Mouse (Mus musculus) stomach, postnatal 0 days (tissue): Measurements from ENCODE around the gene Zfp46. TPM values are rescaled to one million over a fixed set of nuclear protein-coding genes. Genes with fewer than 3 reads are reported as not detected.
A peak's percentile ranks its signal among the peaks of the same experiment; 100 is the strongest.

Experiments used
- ATAC-seq: fragments of 200-750 bp; cut with Nextera tagmentation; 2 replicates; pipeline ENCODE4 v1.8.0; 2017; ENCODE audit not compliant: low FRiP score, low TSS enrichment
- DNase-seq: peaks from one replicate; pipeline ENCODE4 v3.0.0-alpha.2; 2016; ENCODE audit warnings: low spot score
- H3K27ac ChIP-seq: fragments of 300-500 bp; sonication (generic); replicated peaks from 2 replicates; pipeline ENCODE4 v1.5.1; 2014; ENCODE audit warnings: mild to moderate bottlenecking, control low read depth
- H3K27me3 ChIP-seq: fragments of 300-500 bp; sonication (generic); 2 replicates; pipeline ENCODE4 v1.6.1; 2014; ENCODE audit warnings: low read length; ENCODE audit not compliant: control insufficient read depth, insufficient read depth
- H3K36me3 ChIP-seq: fragments of 300-500 bp; sonication (generic); 2 replicates; pipeline ENCODE4 v1.6.1; 2014; ENCODE audit warnings: low read length, mixed read lengths; ENCODE audit not compliant: control insufficient read depth, insufficient read depth
- H3K4me1 ChIP-seq: fragments of 300-500 bp; sonication (generic); replicated peaks from 2 replicates; pipeline ENCODE4 v1.6.1; 2014; ENCODE audit warnings: antibody characterized with exemption; ENCODE audit not compliant: control insufficient read depth, insufficient read depth
- H3K4me2 ChIP-seq: fragments of 300-500 bp; sonication (generic); replicated peaks from 2 replicates; pipeline ENCODE4 v1.6.1; 2014; ENCODE audit warnings: low read depth, mild to moderate bottlenecking, control low read depth, moderate library complexity
- H3K4me3 ChIP-seq: fragments of 300-500 bp; sonication (generic); 2 replicates; pipeline ENCODE4 v1.5.1; 2014; ENCODE audit warnings: low read depth, low read length, control low read depth
- H3K9ac ChIP-seq: fragments of 300-500 bp; sonication (generic); 2 replicates; pipeline ENCODE4 v1.6.1; 2014; ENCODE audit warnings: mild to moderate bottlenecking, low read length, control low read depth, mixed read lengths
- H3K9me3 ChIP-seq: fragments of 300-500 bp; sonication (generic); 2 replicates; pipeline ENCODE4 v1.6.1; 2016; ENCODE audit warnings: low read length; ENCODE audit not compliant: control insufficient read depth
- CTCF ChIP-seq: IDR thresholded peaks from 2 replicates; pipeline ENCODE4 v1.5.1; 2016; ENCODE audit warnings: antibody characterized with exemption, low read depth, mild to moderate bottlenecking, moderate library complexity
- EP300 ChIP-seq: optimal IDR thresholded peaks from 2 replicates; pipeline ENCODE3; 2016; ENCODE audit warnings: antibody characterized with exemption
- WGBS: fragments of 180-500 bp; shearing (Covaris S2); extraction: QIAGEN DNeasy Blood & Tissue Kit; methylation state at CpG from one replicate; pipeline ENCODE4 v1.1.7; 2014; 5-methylcytosine and 5-hydroxymethylcytosine counted together
- polyA plus RNA-seq: library from polyadenylated mRNA; unstranded; fragments of >200 nt; fragmentation: Nextera tagmentation; extraction: Ambion mirVana; gene quantifications from 2 replicates; pipeline ENCODE4 v1.2.1, GENCODE M21; 2015

The Zfp46 gene
- polyA plus RNA-seq, 1 experiment from 2014 or later = 8.8 TPM

DNA sequence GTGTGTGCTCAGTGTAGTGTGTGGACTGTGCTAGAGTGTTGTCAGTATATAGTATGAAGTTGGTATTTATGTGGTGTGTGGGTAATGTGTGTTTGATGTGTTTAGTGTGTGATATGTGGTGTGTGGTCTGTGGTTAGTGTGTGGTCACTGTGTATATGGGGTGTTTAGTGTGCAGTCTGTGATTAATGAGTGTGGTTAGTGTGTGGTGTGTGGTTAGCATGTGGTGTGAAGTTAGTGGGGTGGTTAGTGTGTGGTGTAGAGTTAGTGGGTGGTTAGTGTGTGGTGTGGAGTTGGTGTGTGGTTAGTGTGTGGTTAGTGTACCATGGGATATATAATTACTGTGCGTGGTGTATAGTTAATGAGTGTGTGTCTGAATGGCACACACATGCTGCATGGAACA, 15.6 kb upstream of the Zfp46 start:
- Histone ChIP-seq H3K27me3 (no peaks in the 10 kb centered on the region), H3K9me3 (0 out of 2 replicates have a peak, but pooled peaks cover 10% of the 10 kb centered on the region), H3K4me2 (no peak overlapping the region), H3K9ac (no peak overlapping the region), H3K27ac (no peak overlapping the region), H3K36me3 (peaks cover 4% of the 10 kb centered on the region; the same call in 1 of the 2 replicates), H3K4me3 (no peak overlapping the region), H3K4me1 (no peaks in the 10 kb centered on the region)
- no peak for DNase-seq
- 88% methylated on average over 1 of the region's 1 CpGs for WGBS
- ATAC-seq = no peak
- TF ChIP-seq CTCF (no peak), EP300 (no peak)

DNA sequence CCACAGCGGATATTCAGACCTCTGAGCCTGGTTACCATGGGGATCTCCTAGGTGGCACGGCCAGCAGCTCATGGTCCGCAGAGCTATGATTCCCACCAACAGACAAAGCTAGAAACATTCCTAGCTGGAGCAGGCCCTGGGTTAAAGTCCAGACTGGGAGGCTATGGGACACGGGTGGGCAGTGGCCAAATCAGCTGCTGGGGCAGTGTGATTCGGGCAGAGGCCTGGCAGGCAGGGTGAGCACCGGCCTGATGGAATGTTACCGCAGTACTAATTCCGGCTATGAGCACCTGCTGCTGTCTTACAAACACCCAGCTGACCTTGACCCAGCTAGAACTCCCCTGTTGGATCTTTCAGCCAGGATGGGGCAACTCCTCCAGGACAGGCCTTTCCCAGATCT, 13.8 kb upstream of the Zfp46 start:
- no peak overlapping the region for H3K4me2 ChIP-seq
- no peaks in the 10 kb centered on the region for H3K27me3 ChIP-seq
- no peak overlapping the region for H3K9ac ChIP-seq
- 0 out of 2 replicates have a peak, but pooled peaks cover 10% of the 10 kb centered on the region for H3K9me3 ChIP-seq
- 83% methylated on average over 8 of the region's 8 CpGs for WGBS
- DNase-seq (no peak), ATAC-seq (no peak)
- no peaks in the 10 kb centered on the region for H3K4me1 ChIP-seq
- H3K27ac ChIP-seq = no peak overlapping the region
- no peak overlapping the region for H3K4me3 ChIP-seq
- peaks cover 4% of the 10 kb centered on the region; the same call in 1 of the 2 replicates for H3K36me3 ChIP-seq
- no peak for TF ChIP-seq CTCF
- TF ChIP-seq EP300 = no peak

DNA sequence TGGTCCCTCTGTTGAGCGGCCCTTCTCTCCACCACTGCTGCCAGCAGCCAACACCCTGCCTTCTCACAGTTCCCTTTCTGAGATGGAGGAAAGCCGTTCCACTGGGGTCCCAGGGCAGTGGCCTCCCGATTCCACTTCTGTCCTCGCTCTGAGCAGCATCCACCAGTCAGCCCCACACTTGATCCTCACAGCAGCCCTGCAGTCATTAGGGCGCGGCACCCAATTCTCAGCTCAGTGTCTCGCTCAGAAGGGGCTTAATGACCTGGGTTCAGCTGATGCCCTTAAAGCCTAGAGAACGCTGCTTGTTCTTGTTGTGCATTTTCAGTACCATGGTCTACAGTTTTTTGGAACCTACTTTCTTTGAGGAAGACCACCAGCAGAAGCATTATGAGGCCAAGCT, 3.4 kb upstream of the Zfp46 start:
- Histone ChIP-seq H3K27ac (no peak overlapping the region), H3K4me1 (no peaks in the 10 kb centered on the region; the same call in none of the 2 replicates), H3K27me3 (no peaks in the 10 kb centered on the region), H3K9ac (no peak overlapping the region), H3K4me2 (no peak overlapping the region), H3K4me3 (no peak overlapping the region), H3K9me3 (no peaks in the 10 kb centered on the region), H3K36me3 (no peaks in the 10 kb centered on the region)
- no peak for ATAC-seq
- TF ChIP-seq EP300 (no peak), CTCF (no peak)
- no peak for DNase-seq
- WGBS = 80% methylated on average over 8 of the region's 8 CpGs

DNA sequence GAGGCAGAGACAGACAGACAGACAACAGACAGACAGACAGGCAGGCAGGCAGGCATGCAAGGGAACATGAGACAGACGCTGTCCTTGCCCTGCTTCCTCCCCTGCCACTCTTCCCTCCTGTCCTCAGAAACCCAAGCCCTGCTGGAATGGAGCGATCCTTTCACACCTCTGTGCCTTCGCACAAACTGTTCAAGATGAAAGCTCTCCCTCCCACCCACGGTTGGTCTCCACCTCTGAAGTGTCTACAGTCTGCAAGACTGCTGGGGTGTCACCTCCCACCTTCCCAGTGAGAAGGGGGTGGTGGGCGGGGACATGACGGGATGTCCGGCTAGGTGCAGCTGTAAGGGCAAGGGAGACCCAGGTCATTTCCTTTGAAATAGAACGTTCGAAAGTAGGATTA, 2.9 kb upstream of the Zfp46 start:
- Histone ChIP-seq H3K9ac (no peak overlapping the region), H3K9me3 (no peaks in the 10 kb centered on the region), H3K4me3 (no peak overlapping the region), H3K27ac (peak overlapping the region; percentile 24; the same call in 1 of the 2 replicates), H3K27me3 (no peaks in the 10 kb centered on the region), H3K4me1 (no peaks in the 10 kb centered on the region; the same call in none of the 2 replicates), H3K36me3 (no peaks in the 10 kb centered on the region), H3K4me2 (no peak overlapping the region)
- 61% methylated on average over 9 of the region's 9 CpGs for WGBS
- DNase-seq (no peak), ATAC-seq (no peak)
- TF ChIP-seq CTCF = no peak
- no peak for TF ChIP-seq EP300

DNA sequence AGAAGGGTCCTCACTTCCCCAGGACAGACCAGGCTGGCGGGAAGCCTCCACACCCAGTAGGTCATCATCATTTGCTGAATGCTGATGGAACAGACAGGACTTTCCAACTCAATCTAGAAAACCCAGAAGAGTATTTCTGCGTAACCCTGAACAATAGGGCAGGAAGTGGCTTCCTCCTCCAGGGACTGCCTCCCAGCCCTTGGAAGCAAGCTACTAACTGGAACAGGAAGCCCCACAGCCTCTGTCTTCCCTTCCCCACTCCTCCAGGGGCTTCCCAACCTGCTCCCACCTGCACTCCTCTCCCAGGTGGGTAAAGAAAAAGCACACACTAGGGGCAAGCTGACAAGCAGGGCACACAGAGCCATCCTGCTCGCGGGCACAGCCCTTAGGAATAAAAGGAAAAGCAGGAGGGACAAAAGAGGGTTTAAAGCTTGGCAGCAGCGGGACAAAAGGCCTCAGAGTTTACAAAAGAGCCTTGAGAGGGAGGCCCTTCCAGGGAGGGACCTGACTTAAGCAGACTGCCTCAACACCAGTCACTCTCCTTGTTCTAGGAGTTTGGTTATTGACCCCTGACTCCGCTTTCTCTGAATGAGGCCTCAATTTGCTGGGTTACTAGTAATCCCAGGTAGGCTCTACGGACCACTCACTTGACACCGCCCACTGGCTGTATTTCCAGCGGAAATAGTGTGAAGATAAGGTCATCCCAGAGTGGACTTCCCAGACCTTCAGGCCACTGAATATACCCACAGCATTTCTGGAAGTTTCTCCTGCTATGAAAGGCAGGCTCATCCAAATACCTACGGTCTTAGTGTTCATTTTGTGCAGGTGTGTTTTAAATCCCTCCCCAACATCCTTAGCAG, 1.6 kb upstream of the Zfp46 start:
- Histone ChIP-seq H3K27ac (peak overlapping the region; percentile 95), H3K4me3 (no peak overlapping the region), H3K9me3 (no peaks in the 10 kb centered on the region), H3K4me2 (0 out of 2 replicates have a peak overlapping the region, but pooled peaks have one; percentile 2), H3K9ac (peak overlapping the region; percentile 55), H3K36me3 (0 out of 2 replicates have a peak, but pooled peaks cover 5% of the 10 kb centered on the region), H3K27me3 (no peaks in the 10 kb centered on the region), H3K4me1 (peaks cover 2% of the 10 kb centered on the region)
- 27% methylated on average over 10 of the region's 10 CpGs for WGBS
- TF ChIP-seq CTCF = no peak
- no peak for TF ChIP-seq EP300
- no peak for ATAC-seq
- peak; percentile 40 for DNase-seq

DNA sequence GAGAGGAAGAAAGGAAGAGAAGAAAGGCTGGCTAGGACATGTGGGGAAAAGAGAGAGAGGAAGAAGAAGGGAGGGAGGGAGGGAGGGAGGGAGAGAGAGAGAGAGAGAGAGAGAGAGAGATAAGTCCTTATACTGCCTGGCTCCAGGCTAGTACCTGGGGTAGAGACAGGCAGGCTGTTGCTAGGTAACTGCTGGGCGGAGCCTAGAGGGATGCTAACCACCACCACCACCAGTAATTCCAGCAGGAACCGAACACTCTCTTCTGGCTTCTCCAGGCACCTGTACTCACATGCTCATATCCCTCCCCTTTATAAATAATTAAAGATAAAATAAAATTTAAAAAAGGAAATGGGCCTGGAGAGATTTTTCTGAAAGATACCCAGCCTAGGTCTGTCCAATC, 700 bp upstream of the Zfp46 start:
- ATAC-seq (no peak), DNase-seq (no peak)
- Histone ChIP-seq H3K4me3 (no peak overlapping the region), H3K27ac (peak overlapping the region; percentile 95), H3K4me1 (peaks cover 2% of the 10 kb centered on the region), H3K9me3 (no peaks in the 10 kb centered on the region), H3K27me3 (no peaks in the 10 kb centered on the region), H3K36me3 (0 out of 2 replicates have a peak, but pooled peaks cover 8% of the 10 kb centered on the region), H3K9ac (no peak overlapping the region), H3K4me2 (peak overlapping the region; percentile 77; the same call in 1 of the 2 replicates)
- TF ChIP-seq EP300 (no peak), CTCF (no peak)
- WGBS = 27% methylated on average over 2 of the region's 2 CpGs
